ENCODE assay signal across 26 mouse cellular contexts in the genomic region with DNA sequence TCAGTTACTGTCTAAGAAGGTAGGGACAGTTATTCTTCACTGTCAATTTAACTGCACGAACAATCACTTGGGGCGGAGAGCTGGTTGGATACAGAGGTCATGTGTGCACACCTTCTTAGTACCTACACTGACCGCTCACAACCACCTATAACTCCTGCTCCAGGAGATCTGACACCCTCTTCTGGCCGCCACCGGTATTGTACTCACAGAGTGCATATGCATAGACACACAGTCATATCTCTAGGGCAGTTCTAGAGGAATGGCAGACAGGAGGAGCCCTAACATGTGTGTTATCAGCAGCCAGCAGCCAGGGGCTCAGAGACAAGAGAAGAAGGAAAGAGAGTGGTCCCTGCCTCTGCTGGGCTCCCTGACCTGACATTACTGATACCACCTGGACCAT.
DNase-seq lines count a peak whose midpoint lies in the region; ATAC-seq and TF ChIP-seq lines count a peak whose summit lies in the region.
"Had no signal": no experiment of that assay in that cellular context is flagged by ENCODE, and none has a peak within 500 bp of the region (broad histone marks: within the 10 kb centered on the region; RNA-seq: fewer than 3 reads in every experiment).

No protein-coding gene starts in this region.

- in situ Hi-C loops in CH12.LX (cut with MboI; ENCODE audit: low pct_ligation_motif_present, low pct_unique_long_range_greater_than_20kb, low sequenced_read_pairs): no loop called here

- H3K36me3 ChIP-seq in hindbrain, postnatal 0 days (ENCODE audit: insufficient read depth, low read length): no peaks in the 10 kb centered on the region
- H3K36me3 ChIP-seq in hindbrain, embryonic 10.5 days: peaks cover 20% of the 10 kb centered on the region
- no peaks in the 10 kb centered on the region for H3K36me3 ChIP-seq in lung, embryonic 14.5 days (ENCODE audit: insufficient read depth)
- no peaks in the 10 kb centered on the region for H3K36me3 ChIP-seq in CH12.LX (replicated peaks in 1 of 2; ENCODE audit: control insufficient read depth in 1 of 2, insufficient read depth in 1 of 2, low read length in 1 of 2)
- H3K36me3 ChIP-seq: heart, embryonic 12.5 days; hindbrain, embryonic 15.5 days; limb, embryonic 13.5 days; liver, embryonic 15.5 days; midbrain, embryonic 15.5 days; neural tube, embryonic 15.5 days had no signal

- dilution Hi-C loops in CH12.LX (cut with MboI; ENCODE audit: extremely low pct_ligation_motif_present, extremely low pct_unique_long_range_greater_than_20kb, low sequenced_read_pairs): no loop called here

- H3K27ac ChIP-seq in hindbrain, postnatal 0 days: no peak overlapping the region
- H3K27ac ChIP-seq in hindbrain, embryonic 10.5 days: no peak overlapping the region
- H3K27ac ChIP-seq in lung, embryonic 14.5 days (ENCODE audit: low read depth): no peak overlapping the region
- no peak overlapping the region for H3K27ac ChIP-seq in CH12.LX (ENCODE audit: insufficient read depth, low read depth)
- H3K27ac ChIP-seq: forebrain, embryonic 10.5 days; gastrocnemius, adult 2 months; hindbrain, embryonic 15.5 days; limb, embryonic 13.5 days; liver, embryonic 15.5 days; midbrain, embryonic 15.5 days; neural tube, embryonic 15.5 days had no signal

- 96% methylated on average over 5 of the region's 5 CpGs for WGBS in hindbrain, postnatal 0 days
- 92% methylated on average over 5 of the region's 5 CpGs for WGBS in hindbrain, embryonic 10.5 days
- WGBS in lung, embryonic 14.5 days: 95% methylated on average over 5 of the region's 5 CpGs
- WGBS in lung, adult 2 months: 98% methylated on average over 5 of the region's 5 CpGs

- peak; percentile 18 for TF ChIP-seq RAD21 in CH12.LX (IDR thresholded peaks at IDR 0.05; ENCODE audit: low read depth, low read length)

- TF ChIP-seq POLR2A in lung, adult 2 months (IDR thresholded peaks at IDR 0.05; ENCODE audit: borderline replicate concordance, extremely low read depth, low read depth, low read length): no peak
- no peak for TF ChIP-seq POLR2A in CH12.LX (IDR thresholded peaks at IDR 0.05; ENCODE audit: low read depth, low read length)

- no peak for ATAC-seq in hindbrain, postnatal 0 days
- no peak for ATAC-seq in lung, embryonic 14.5 days (ENCODE audit: insufficient read depth)
- ATAC-seq: activated CD4-positive, CD25-positive, alpha-beta regulatory T cell, adult 4 months; forebrain, postnatal 0 days; midbrain, embryonic 15.5 days had no signal

- no peaks in the 10 kb centered on the region for H3K79me2 ChIP-seq in CH12.LX (replicated peaks; ENCODE audit: control insufficient read depth, extremely low read depth, insufficient read depth, poor library complexity, severe bottlenecking)

- no peak for TF ChIP-seq EP300 in CH12.LX (IDR thresholded peaks at IDR 0.05; ENCODE audit: low read length)

- H3K4me1 ChIP-seq in hindbrain, postnatal 0 days (ENCODE audit: insufficient read depth, low read length): no peaks in the 10 kb centered on the region
- H3K4me1 ChIP-seq in hindbrain, embryonic 10.5 days (replicated peaks): peaks cover 47% of the 10 kb centered on the region
- H3K4me1 ChIP-seq in lung, embryonic 14.5 days (ENCODE audit: insufficient read depth): peaks cover 12% of the 10 kb centered on the region
- no peaks in the 10 kb centered on the region for H3K4me1 ChIP-seq in lung, adult 2 months (ENCODE audit: control insufficient read depth, insufficient read depth, low read length)
- peaks cover 3% of the 10 kb centered on the region in 2 experiments; a peak in 3 of 4 replicates for H3K4me1 ChIP-seq in CH12.LX (ENCODE audit: control insufficient read depth in 1 of 2, insufficient read depth in 2 of 2)
- H3K4me1 ChIP-seq: liver, embryonic 15.5 days; megakaryocyte, embryonic 14.5 days had no signal

- no peak overlapping the region for H3K4me3 ChIP-seq in hindbrain, postnatal 0 days (ENCODE audit: low read length)
- H3K4me3 ChIP-seq in hindbrain, embryonic 10.5 days: no peak overlapping the region
- no peak overlapping the region for H3K4me3 ChIP-seq in lung, embryonic 14.5 days (ENCODE audit: low read depth, low read length)
- H3K4me3 ChIP-seq in lung, adult 2 months (replicated peaks; ENCODE audit: extremely low read depth, low read depth, low read length): no peak overlapping the region
- H3K4me3 ChIP-seq in CH12.LX (replicated peaks in 1 of 3; ENCODE audit: low read depth in 2 of 3, low read length in 2 of 3, poor library complexity in 1 of 3): no peak overlapping the region
- H3K4me3 ChIP-seq: forebrain, embryonic 10.5 days; gastrocnemius, adult 2 months; heart, embryonic 12.5 days; hindbrain, embryonic 15.5 days; limb, embryonic 13.5 days; liver, embryonic 15.5 days; megakaryocyte, embryonic 14.5 days; midbrain, embryonic 15.5 days; neural tube, embryonic 15.5 days had no signal

- H3K9ac ChIP-seq in hindbrain, postnatal 0 days (replicated peaks; ENCODE audit: low read length): no peak overlapping the region
- no peak overlapping the region for H3K9ac ChIP-seq in lung, embryonic 14.5 days
- H3K9ac ChIP-seq in CH12.LX (ENCODE audit: insufficient read depth, low read depth): no peak overlapping the region
- H3K9ac ChIP-seq: forebrain, postnatal 0 days; heart, embryonic 12.5 days; hindbrain, embryonic 15.5 days; limb, embryonic 13.5 days; liver, embryonic 15.5 days; midbrain, embryonic 15.5 days; neural tube, embryonic 15.5 days had no signal

- DNase-seq in hindbrain, postnatal 0 days (ENCODE audit: low spot score): no peak
- DNase-seq in hindbrain, embryonic 10.5 days (ENCODE audit: low spot score): no peak
- DNase-seq in lung, embryonic 14.5 days: no peak
- DNase-seq in lung, adult 2 months: no peak
- DNase-seq in CH12.LX (ENCODE audit: extremely low read depth): no peak
- peak; percentile 85 for DNase-seq in R1 (ENCODE audit: low read depth, low spot score)
- DNase-seq in testis, postnatal 14 days (ENCODE audit: low spot score): no peak
- DNase-seq in adrenal gland, adult 18-20 months (ENCODE audit: low spot score in 2 of 2): no peak
- DNase-seq: adrenal gland, postnatal 25 days; cerebellum, adult 2 months; forebrain, postnatal 0 days; gastrocnemius, adult 2 months; heart, postnatal 36 days; kidney, adult 11 months; kidney, postnatal 4 days; spleen, adult 18-20 months; thymus, adult 18-20 months had no signal

- H3K9me3 ChIP-seq in hindbrain, postnatal 0 days (ENCODE audit: low read length): no peaks in the 10 kb centered on the region
- 0 out of 2 replicates have a peak, but pooled peaks cover 3% of the 10 kb centered on the region for H3K9me3 ChIP-seq in hindbrain, embryonic 10.5 days
- no peaks in the 10 kb centered on the region for H3K9me3 ChIP-seq in lung, embryonic 14.5 days (ENCODE audit: low read depth, low read length)
- peaks cover 4% of the 10 kb centered on the region for H3K9me3 ChIP-seq in CH12.LX (replicated peaks; ENCODE audit: low read length)
- H3K9me3 ChIP-seq: hindbrain, embryonic 15.5 days; liver, embryonic 15.5 days; midbrain, embryonic 15.5 days; neural tube, embryonic 15.5 days had no signal

- H3K27me3 ChIP-seq in hindbrain, postnatal 0 days (ENCODE audit: insufficient read depth, low read length): no peaks in the 10 kb centered on the region
- H3K27me3 ChIP-seq in hindbrain, embryonic 10.5 days (ENCODE audit: insufficient read depth, poor library complexity, severe bottlenecking): peaks cover 82% of the 10 kb centered on the region
- H3K27me3 ChIP-seq in lung, embryonic 14.5 days (ENCODE audit: insufficient read depth, low read length): no peaks in the 10 kb centered on the region
- H3K27me3 ChIP-seq in CH12.LX (replicated peaks): no peaks in the 10 kb centered on the region
- H3K27me3 ChIP-seq: limb, embryonic 13.5 days; liver, embryonic 15.5 days had no signal

- TF ChIP-seq CTCF in hindbrain, postnatal 0 days (IDR thresholded peaks at IDR 0.05; ENCODE audit: low read depth): peak; percentile 39
- peak; percentile 43 for TF ChIP-seq CTCF in lung, embryonic 14.5 days (IDR thresholded peaks at IDR 0.05; ENCODE audit: low read depth)
- TF ChIP-seq CTCF in lung, adult 2 months (IDR thresholded peaks at IDR 0.05; ENCODE audit: insufficient read depth, low read length): no peak
- TF ChIP-seq CTCF in CH12.LX (conservative IDR thresholded peaks at IDR 0.05 in 1 of 2, IDR thresholded peaks at IDR 0.05 in 1 of 2; ENCODE audit: low read depth in 2 of 2, low read length in 2 of 2): peak in 1 of 2 experiments; percentile 50; a peak in 2 of 4 replicates

- no peak overlapping the region for H3K4me2 ChIP-seq in hindbrain, postnatal 0 days (ENCODE audit: low read depth, low read length)
- no peak overlapping the region for H3K4me2 ChIP-seq in lung, embryonic 14.5 days
- H3K4me2 ChIP-seq in CH12.LX (ENCODE audit: insufficient read depth, low read depth, poor library complexity, severe bottlenecking): no peak overlapping the region
- H3K4me2 ChIP-seq: heart, embryonic 12.5 days; hindbrain, embryonic 15.5 days; limb, embryonic 13.5 days; liver, embryonic 15.5 days; midbrain, embryonic 15.5 days; neural tube, embryonic 15.5 days had no signal

TF ChIP-seq in CH12.LX, 34 proteins besides CTCF, POLR2A, EP300 and RAD21:
- no peak for TF ChIP-seq JUN (IDR thresholded peaks at IDR 0.05; ENCODE audit: insufficient read depth, low read depth, low read length)
- no peak for TF ChIP-seq ZKSCAN1 (IDR thresholded peaks at IDR 0.05; ENCODE audit: borderline replicate concordance, low read depth, low read length)
- TF ChIP-seq SMC3 (IDR thresholded peaks at IDR 0.05; ENCODE audit: low read depth, low read length): peak; percentile 50
